Mouse (Mus musculus): ENCODE results near the gene Hmgb2. TPM values are rescaled to one million over a fixed set of nuclear protein-coding genes. Genes with fewer than 3 reads are reported as not detected.

Hmgb2 gene
- polyA plus RNA-seq, 1 experiment from 2014 or later, result 46.1 TPM

Other genes starting within 250 kb of the Hmgb2 start
- not detected in 2 replicates for gene Hand2, start 190.9 kb upstream of the Hmgb2 start, polyA plus RNA-seq (2015; fragmentation: Nextera tagmentation; extraction: Ambion mirVana)
- gene Scrg1, start 56.0 kb upstream of the Hmgb2 start, polyA plus RNA-seq (2015; fragmentation: Nextera tagmentation; extraction: Ambion mirVana), result 8.1 and 8.5 TPM in 2 replicates
- 32.6 and 33.4 TPM in 2 replicates for gene Sap30, start 24.0 kb upstream of the Hmgb2 start, polyA plus RNA-seq (2015; fragmentation: Nextera tagmentation; extraction: Ambion mirVana)
- 8.9 and 9.7 TPM in 2 replicates for gene Galnt7, start 141.1 kb downstream of the Hmgb2 start, polyA plus RNA-seq (2015; fragmentation: Nextera tagmentation; extraction: Ambion mirVana)